Mouse (Mus musculus) left cerebral cortex, postnatal 14 days (tissue): ENCODE data around the gene Ahsg. TPM values are rescaled to one million over a fixed set of nuclear protein-coding genes. Genes with fewer than 3 reads are reported as not detected.
"Not testable (repeated sequence)": the region's sequence is repeated elsewhere in the genome, so short reads cannot be mapped to it uniquely, and the experiment has no call there.

Experiments used
- DNase-seq, 2 experiments: peaks; one replicate each; pipeline ENCODE4 v3.0.0; 2021 to 2022; ENCODE audit warnings: low spot score in 2 of 2, mixed read lengths in 1 of 2
- intact Hi-C: fragments of 180-260 bp; cut with DNase I; formaldehyde crosslinking; loops from one replicate; pipeline ENCODE4 v1.15.1; 2025
- total RNA-seq, 2 experiments: library from RNA; stranded (reverse); gene quantifications; 2 replicates each; pipeline ENCODE4 v1.2.3; 2021

The Ahsg gene
- total RNA-seq, 2 experiments from 2014 or later, result not detected

DNA sequence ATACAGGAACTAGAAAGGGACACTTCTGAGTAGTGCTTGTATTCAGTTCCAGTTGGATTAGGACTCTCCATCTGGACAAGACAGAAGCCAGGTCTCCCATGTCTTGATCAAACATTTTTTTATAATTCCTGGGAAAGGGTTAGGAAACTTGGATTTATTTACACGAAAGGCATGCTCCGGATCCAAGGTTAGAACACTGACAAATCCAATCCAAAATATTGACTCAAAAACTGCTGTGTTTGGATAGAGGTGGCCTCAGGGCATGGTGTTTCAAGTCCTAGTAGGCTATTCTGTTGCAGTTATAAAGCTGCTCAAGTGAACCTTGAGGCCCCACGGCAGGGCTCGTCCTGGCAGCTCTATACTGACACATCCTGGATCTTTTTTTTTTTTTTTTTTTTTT lies 31.4 kb downstream of the Ahsg start:
- no peak for DNase-seq
- intact Hi-C loops, result no loop called here

DNA sequence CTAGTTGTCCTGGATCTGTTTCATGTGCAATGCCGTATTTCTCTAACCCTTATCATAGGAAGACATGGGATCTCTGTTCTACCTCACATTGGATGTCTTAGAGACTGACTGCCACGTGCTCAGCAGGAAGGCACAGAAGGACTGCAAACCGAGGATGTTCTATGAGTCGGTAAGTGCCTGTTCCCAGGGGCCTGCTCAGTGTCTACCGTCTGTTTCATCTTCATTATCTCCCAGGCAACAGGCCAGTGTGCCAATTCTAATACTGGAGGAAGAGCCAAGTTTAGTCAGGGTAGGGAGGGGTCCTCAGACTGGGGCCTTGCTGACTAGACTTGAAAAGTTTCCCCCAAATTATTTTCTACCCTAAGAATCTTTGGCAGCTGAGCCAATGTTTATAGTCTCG lies 38.5 kb downstream of the Ahsg start:
- peak; percentile 22 to 26 for DNase-seq
- intact Hi-C loops, result no loop called here

DNA sequence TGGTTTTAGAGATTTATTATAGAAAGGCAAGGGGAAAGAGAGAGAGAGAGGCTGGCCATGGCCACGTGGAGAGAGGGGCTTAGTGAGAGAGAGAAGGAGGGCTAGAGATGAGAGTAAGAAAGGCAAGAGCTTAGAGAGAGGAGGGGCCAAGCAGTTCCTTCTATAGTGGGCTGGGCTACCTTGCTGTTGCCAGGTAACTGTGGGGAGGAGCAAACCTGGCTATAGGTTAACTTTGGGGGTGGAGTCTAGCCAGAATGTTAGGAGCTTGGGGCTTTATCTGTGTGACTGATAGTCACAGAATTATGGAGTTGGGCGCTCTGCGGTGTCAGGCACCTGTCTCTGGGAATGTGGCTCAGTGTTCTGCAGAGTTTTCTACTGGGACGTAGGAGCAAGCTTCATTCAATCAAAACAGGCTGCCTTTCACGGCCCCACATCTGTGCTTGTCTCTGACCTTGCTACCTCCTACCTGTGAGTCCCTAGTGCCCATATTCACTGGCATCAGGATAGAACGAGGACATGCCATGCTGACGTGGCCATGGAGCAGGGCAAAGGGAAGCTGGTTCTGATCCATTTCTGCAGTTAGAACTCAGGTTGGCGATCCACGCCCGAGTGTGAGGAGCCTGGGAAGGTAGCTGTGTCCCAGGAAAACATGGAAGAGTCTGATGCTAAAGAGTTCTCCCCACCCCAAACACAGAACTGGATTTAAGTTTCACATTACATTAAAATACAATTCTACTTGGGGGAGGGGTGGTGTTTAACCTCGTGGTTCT lies 40.5 kb downstream of the Ahsg start:
- no peak for DNase-seq
- intact Hi-C loops, result no loop called here

DNA sequence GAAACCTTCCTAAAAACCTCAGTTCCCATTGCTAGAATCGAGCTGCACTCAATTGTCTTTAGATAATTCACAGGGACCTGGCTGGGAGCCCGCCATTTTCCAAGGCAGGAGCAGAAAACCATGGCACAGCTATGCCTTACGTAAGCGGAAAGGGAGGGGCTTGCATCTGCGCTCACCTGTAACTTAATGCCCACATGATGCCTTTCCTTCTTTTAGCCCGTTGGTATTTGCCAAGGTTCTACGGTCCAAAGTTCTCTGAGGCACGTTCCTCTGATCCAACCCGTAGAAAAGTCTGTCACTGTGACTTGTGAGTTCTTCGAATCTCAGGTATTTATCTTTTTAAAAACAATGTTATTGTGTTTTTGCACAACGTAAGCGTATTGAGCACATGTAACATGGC lies 46.6 kb downstream of the Ahsg start:
- intact Hi-C loops, result no loop called here
- no peak for DNase-seq

DNA sequence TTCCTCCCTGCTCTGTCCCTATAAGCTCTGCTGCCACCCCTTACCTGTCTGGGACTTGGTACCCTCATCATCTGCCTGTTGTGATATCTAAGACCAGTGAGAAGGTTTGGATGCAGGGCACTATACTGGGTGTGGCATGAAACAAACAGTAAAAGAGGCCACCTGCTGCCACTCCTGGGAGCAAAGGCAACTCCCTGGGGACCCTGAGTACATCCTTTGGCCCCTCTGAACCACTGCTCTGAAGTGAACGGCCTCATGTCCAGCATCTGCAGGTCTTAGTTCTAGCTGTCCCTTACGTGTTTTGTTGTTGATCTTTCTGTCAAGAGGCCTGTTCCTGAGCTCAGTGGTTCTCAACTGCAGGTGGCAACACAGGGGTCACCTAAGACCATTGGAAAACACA lies 47.5 kb downstream of the Ahsg start:
- DNase-seq, result no peak

DNA sequence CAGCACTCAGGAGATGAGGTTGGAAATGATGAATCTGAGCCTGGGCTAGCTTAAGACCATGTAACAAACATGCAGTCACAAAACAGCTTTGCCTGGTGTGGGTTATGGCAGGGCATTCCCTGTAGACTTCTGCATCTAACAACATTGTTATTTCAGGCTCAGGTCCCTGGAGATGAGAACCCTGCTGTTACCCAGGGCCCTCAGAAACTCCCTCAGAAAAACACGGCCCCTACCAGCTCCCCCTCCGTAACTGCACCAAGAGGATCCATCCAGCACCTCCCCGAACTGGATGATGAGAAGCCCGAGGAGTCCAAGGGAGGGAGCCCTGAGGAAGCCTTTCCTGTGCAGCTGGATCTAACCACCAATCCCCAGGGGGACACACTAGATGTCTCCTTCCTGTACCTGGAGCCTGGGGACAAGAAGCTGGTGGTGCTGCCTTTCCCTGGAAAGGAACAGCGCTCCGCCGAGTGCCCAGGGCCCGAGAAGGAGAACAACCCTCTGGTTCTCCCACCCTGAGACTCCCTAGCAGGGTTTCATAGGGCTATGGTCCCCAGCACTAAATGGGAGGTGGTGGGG lies 48.1 kb downstream of the Ahsg start:
- no peak for DNase-seq
- intact Hi-C loops, result no loop called here

More for the DNA sequence above, 47.5 kb downstream of the Ahsg start:
- intact Hi-C loops, result no loop called here

DNA sequence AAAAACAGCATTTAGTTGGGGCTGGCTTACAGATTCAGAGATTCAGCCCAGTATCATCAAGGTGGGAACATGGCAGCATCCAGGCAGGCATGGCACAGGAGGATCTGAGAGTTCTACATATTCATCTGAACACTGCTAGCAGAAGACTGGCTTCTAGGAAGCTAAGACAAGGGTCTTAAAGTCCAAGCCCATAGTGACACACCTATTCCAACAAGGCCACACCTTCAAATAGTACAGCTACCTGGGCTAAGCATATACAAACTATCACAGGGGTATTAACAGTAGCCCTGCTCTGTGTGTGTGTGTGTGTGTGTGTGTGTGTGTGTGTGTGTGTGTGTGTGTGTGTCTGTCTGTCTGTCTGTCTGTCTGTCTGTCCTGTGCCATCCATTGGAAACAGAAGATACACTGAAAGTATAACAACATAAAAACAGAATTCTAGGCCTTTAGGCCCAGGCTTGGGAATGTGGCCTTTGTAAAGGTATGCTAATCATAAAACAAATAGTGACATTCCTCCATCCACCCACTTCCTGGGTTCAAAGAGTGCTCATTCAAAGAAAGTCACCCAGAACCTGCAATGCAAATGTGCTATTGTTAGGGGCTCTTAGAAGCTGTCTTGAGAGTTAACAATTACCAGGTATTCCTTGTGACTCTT lies 50.9 kb downstream of the Ahsg start:
- DNase-seq, intact Hi-C loops: not testable (repeated sequence)

DNA sequence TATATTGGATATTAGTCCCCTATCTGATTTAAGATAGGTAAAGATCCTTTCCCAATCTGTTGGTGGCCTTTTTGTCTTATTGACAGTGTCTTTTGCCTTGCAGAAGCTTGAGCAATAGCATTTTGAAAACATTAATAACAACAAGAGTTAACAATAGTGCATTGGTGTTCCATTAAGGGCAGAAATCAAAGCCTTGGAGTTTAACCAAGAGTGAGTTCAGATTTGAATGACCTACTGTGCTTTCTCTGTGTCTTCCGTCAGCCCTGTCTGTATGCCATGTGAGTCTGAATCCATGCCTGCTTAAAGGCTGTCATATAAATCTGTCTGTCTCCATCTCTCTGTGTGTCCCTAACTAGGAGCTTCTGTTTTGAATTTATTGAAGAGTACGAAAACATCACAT lies 56.3 kb downstream of the Ahsg start:
- no peak for DNase-seq
- intact Hi-C loops, result no loop called here

Other genes starting within 250 kb of the Ahsg start
- 10 to 100 TPM; 31.0 to 44.2 TPM for gene Dgkg, start 234.1 kb upstream of the Ahsg start, total RNA-seq
- not detected for gene Crygs, start 79.7 kb upstream of the Ahsg start, total RNA-seq
- gene Tbccd1, start 33.6 kb upstream of the Ahsg start, total RNA-seq, result 10 to 100 TPM; 12.1 to 15.4 TPM
- gene Dnajb11, start 33.4 kb upstream of the Ahsg start, total RNA-seq, result 10 to 100 TPM; 69.0 to 70.0 TPM
- not detected for gene Fetub, start 27.1 kb downstream of the Ahsg start, total RNA-seq
- gene Hrg, start 59.8 kb downstream of the Ahsg start, total RNA-seq, result not detected
- gene Kng2, start 138.2 kb downstream of the Ahsg start, total RNA-seq, result not detected
- gene Kng1, start 166.6 kb downstream of the Ahsg start, total RNA-seq, result not detected
- 100 to 1,000 TPM; 759 to 792 TPM for gene Eif4a2, start 216.2 kb downstream of the Ahsg start, total RNA-seq
- 1 to 10 TPM; 3.8 to 6.0 TPM for gene Rfc4, start 236.5 kb downstream of the Ahsg start, total RNA-seq